Mouse (Mus musculus): ENCODE measurements around the gene Mpst. TPM values are rescaled to one million over a fixed set of nuclear protein-coding genes. Genes with fewer than 3 reads are reported as not detected.

Mpst gene
- total and polyA plus RNA-seq, 3 experiments: 38.6 to 86.7 TPM; not detected in 1

GRCm38 (mm10) chr15:78450419-78450768 lies 44.2 kb downstream of the Mpst start:
- Histone ChIP-seq H3K36me3 (ENCODE audit: control insufficient read depth in 1 of 2, insufficient read depth in 2 of 2, low read length in 2 of 2) (peaks cover 0 to 6% of the 10 kb centered on the region in 2 experiments; a peak in 2 of 4 replicates), H3K79me2 (ENCODE audit: control insufficient read depth, insufficient read depth, low read length, poor library complexity) (no peaks in the 10 kb centered on the region; the same call in 1 of the 2 replicates), H3K27ac (ENCODE audit: control insufficient read depth, low read depth, low read length) (peak overlapping the region; percentile 59), H3K4me3 (ENCODE audit: control insufficient read depth in 1 of 2, insufficient read depth in 1 of 2, low read depth in 2 of 2, low read length in 2 of 2) (no peak overlapping the region), H3K9ac (ENCODE audit: control insufficient read depth, low read depth, low read length, poor library complexity, severe bottlenecking) (peak overlapping the region; percentile 24; the same call in 1 of the 2 replicates), H3K27me3 (ENCODE audit: control insufficient read depth in 1 of 2, insufficient read depth in 2 of 2, low read length in 2 of 2) (no peaks in the 10 kb centered on the region), H3K4me1 (ENCODE audit: control insufficient read depth in 1 of 2, insufficient read depth in 2 of 2, low read length in 2 of 2) (peaks cover 3 to 24% of the 10 kb centered on the region in 2 experiments; a peak in 2 of 4 replicates), H3K9me3 (replicated peaks; ENCODE audit: insufficient read depth, low read length) (no peaks in the 10 kb centered on the region)
- DNase-seq (ENCODE audit: low read depth, low spot score): peak; percentile 53
- TF ChIP-seq GABPA (IDR thresholded peaks at IDR 0.05; ENCODE audit: low read depth, low read length): 0 out of 2 replicates have a peak, but pooled peaks have one; percentile 27
- no peak for TF ChIP-seq ETS1 (IDR thresholded peaks at IDR 0.05; ENCODE audit: low read depth, low read length)
- TF ChIP-seq SMC3 (IDR thresholded peaks at IDR 0.05; ENCODE audit: low read depth, low read length): no peak
- no peak for TF ChIP-seq KAT2A (conservative IDR thresholded peaks at IDR 0.05; ENCODE audit: low read depth, low read length)
- no peak for TF ChIP-seq TAL1 (IDR thresholded peaks at IDR 0.05; ENCODE audit: low read length)

GRCm38 (mm10) chr15:78451201-78451600 lies 45.0 kb downstream of the Mpst start:
- no peaks in the 10 kb centered on the region for H3K27me3 ChIP-seq (ENCODE audit: control insufficient read depth in 1 of 2, insufficient read depth in 2 of 2, low read length in 2 of 2)
- peaks cover 3 to 24% of the 10 kb centered on the region in 2 experiments; a peak in 2 of 4 replicates for H3K4me1 ChIP-seq (ENCODE audit: control insufficient read depth in 1 of 2, insufficient read depth in 2 of 2, low read length in 2 of 2)
- no peak for TF ChIP-seq RCOR1 (IDR thresholded peaks at IDR 0.05; ENCODE audit: low read depth, low read length)
- TF ChIP-seq NRF1 (IDR thresholded peaks at IDR 0.05; ENCODE audit: insufficient read depth, low read depth, low read length, poor library complexity, severe bottlenecking): no peak
- no peak for TF ChIP-seq USF1 (IDR thresholded peaks at IDR 0.05; ENCODE audit: low read depth, low read length)
- TF ChIP-seq SMC3 (IDR thresholded peaks at IDR 0.05; ENCODE audit: low read depth, low read length): no peak
- no peak for TF ChIP-seq MAX (IDR thresholded peaks at IDR 0.05; ENCODE audit: low read length)
- TF ChIP-seq MEF2A (IDR thresholded peaks at IDR 0.05; ENCODE audit: extremely low read depth, insufficient replicate concordance, low read depth, low read length, poor library complexity, severe bottlenecking): no peak
- no peak for TF ChIP-seq JUND (IDR thresholded peaks at IDR 0.05; ENCODE audit: low read depth, low read length)
- TF ChIP-seq SIN3A (IDR thresholded peaks at IDR 0.05; ENCODE audit: low read length): no peak
- no peak for TF ChIP-seq POLR2A (IDR thresholded peaks at IDR 0.05; ENCODE audit: control insufficient read depth in 1 of 2, insufficient read depth in 1 of 2, low read depth in 1 of 2, low read length in 2 of 2, poor library complexity in 1 of 2)
- TF ChIP-seq EP300 (IDR thresholded peaks at IDR 0.05; ENCODE audit: low read depth in 1 of 2, low read length in 2 of 2): no peak
- no peak for TF ChIP-seq MYC (IDR thresholded peaks at IDR 0.05; ENCODE audit: low read depth, low read length)
- TF ChIP-seq CHD2 (IDR thresholded peaks at IDR 0.05; ENCODE audit: low read length): no peak
- no peak for TF ChIP-seq ZNF384 (IDR thresholded peaks at IDR 0.05; ENCODE audit: low read depth, low read length)
- TF ChIP-seq GABPA (IDR thresholded peaks at IDR 0.05; ENCODE audit: low read depth, low read length): no peak
- TF ChIP-seq POLR2AphosphoS5 (IDR thresholded peaks at IDR 0.05; ENCODE audit: borderline replicate concordance, low read depth, low read length): no peak
- no peak for TF ChIP-seq ELF1 (IDR thresholded peaks at IDR 0.05; ENCODE audit: low read depth, low read length)
- TF ChIP-seq HCFC1 (IDR thresholded peaks at IDR 0.05; ENCODE audit: low read depth, low read length): no peak
- no peak for TF ChIP-seq ZC3H11A (IDR thresholded peaks at IDR 0.05; ENCODE audit: low read depth, low read length)
- TF ChIP-seq E2F4 (IDR thresholded peaks at IDR 0.05; ENCODE audit: borderline replicate concordance, low read depth, low read length): no peak
- TF ChIP-seq BHLHE40 (IDR thresholded peaks at IDR 0.05; ENCODE audit: borderline replicate concordance, low read depth, low read length): no peak
- H3K36me3 ChIP-seq (ENCODE audit: control insufficient read depth in 1 of 2, insufficient read depth in 2 of 2, low read length in 2 of 2): peaks cover 0 to 6% of the 10 kb centered on the region in 2 experiments; a peak in 2 of 4 replicates
- DNase-seq (ENCODE audit: low read depth, low spot score): peak; percentile 33
- H3K9me3 ChIP-seq (replicated peaks; ENCODE audit: insufficient read depth, low read length): no peaks in the 10 kb centered on the region
- H3K4me3 ChIP-seq (ENCODE audit: control insufficient read depth in 1 of 2, insufficient read depth in 1 of 2, low read depth in 2 of 2, low read length in 2 of 2): no peak overlapping the region
- H3K9ac ChIP-seq (ENCODE audit: control insufficient read depth, low read depth, low read length, poor library complexity, severe bottlenecking): no peak overlapping the region
- H3K79me2 ChIP-seq (ENCODE audit: control insufficient read depth, insufficient read depth, low read length, poor library complexity): no peaks in the 10 kb centered on the region; the same call in 1 of the 2 replicates
- no peak overlapping the region for H3K27ac ChIP-seq (ENCODE audit: control insufficient read depth, low read depth, low read length)
